Mouse (Mus musculus) frontal cortex, adult 2 months (tissue): ENCODE measurements at regions not wholly inside any gene's neighbourhood (a gene's known extent, or its start where the extent isn't known, plus 50 kb on each side); places are given as distances from the start of the nearest gene placed in this dataset.

Experiments
- DNase-seq, 2 experiments: peaks; one replicate each; pipeline ENCODE4 v3.0.0; 2022; ENCODE audit warnings: low spot score in 1 of 2; ENCODE audit errors: extremely low spot score in 1 of 2

GRCm38 (mm10) chr10:37192661-37193060, 53.9 kb upstream of the Marcks start:
- DNase-seq, result no peak

- DNase-seq, result peak in 1 of 2 experiments; percentile 8
Observed at GRCm38 (mm10) chr10:37190092-37190491, 51.4 kb upstream of the Marcks start.
